Mouse (Mus musculus): ENCODE results near the gene Pebp1. TPM values are rescaled to one million over a fixed set of nuclear protein-coding genes. Genes with fewer than 3 reads are reported as not detected.

Pebp1 gene
- polyA plus RNA-seq, 1 experiment from 2014 or later: 289 TPM

- DNase-seq (ENCODE audit: low spot score): no peak
- H3K27ac ChIP-seq (ENCODE audit: low read length): no peak overlapping the region
Measured at GRCm38 (mm10) chr5:117291312-117291711, 3.9 kb upstream of the Pebp1 start.

GRCm38 (mm10) chr5:117290081-117290480 lies 2.7 kb upstream of the Pebp1 start:
- Histone ChIP-seq H3K36me3 (ENCODE audit: insufficient read depth, low read length) (no peaks in the 10 kb centered on the region), H3K4me3 (ENCODE audit: low read depth, low read length) (no peak overlapping the region), H3K9ac (replicated peaks; ENCODE audit: low read depth) (no peak overlapping the region), H3K9me3 (ENCODE audit: low read length) (no peaks in the 10 kb centered on the region), H3K4me1 (ENCODE audit: insufficient read depth, low read depth, low read length) (peaks cover 4% of the 10 kb centered on the region; the same call in 1 of the 2 replicates), H3K4me2 (replicated peaks; ENCODE audit: low read depth, low read length) (no peak overlapping the region), H3K27ac (ENCODE audit: low read length) (no peak overlapping the region), H3K27me3 (replicated peaks; ENCODE audit: insufficient read depth, low read length) (no peaks in the 10 kb centered on the region)
- ATAC-seq (no peak), DNase-seq (ENCODE audit: low spot score) (no peak)
- TF ChIP-seq EP300 (IDR thresholded peaks at IDR 0.05): no peak
- TF ChIP-seq CTCF (IDR thresholded peaks at IDR 0.05): peak; percentile 38
- 89% methylated on average over 2 of the region's 2 CpGs for WGBS

More at GRCm38 (mm10) chr5:117291312-117291711, 3.9 kb upstream of the Pebp1 start:
- no peaks in the 10 kb centered on the region for H3K27me3 ChIP-seq (replicated peaks; ENCODE audit: insufficient read depth, low read length)
- ATAC-seq: no peak
- WGBS: 77% methylated on average over 3 of the region's 3 CpGs
- TF ChIP-seq CTCF (IDR thresholded peaks at IDR 0.05) (no peak), EP300 (IDR thresholded peaks at IDR 0.05) (no peak)
- no peak overlapping the region for H3K9ac ChIP-seq (replicated peaks; ENCODE audit: low read depth)
- no peaks in the 10 kb centered on the region for H3K36me3 ChIP-seq (ENCODE audit: insufficient read depth, low read length)
- H3K4me3 ChIP-seq (ENCODE audit: low read depth, low read length): no peak overlapping the region
- no peak overlapping the region for H3K4me2 ChIP-seq (replicated peaks; ENCODE audit: low read depth, low read length)
- H3K9me3 ChIP-seq (ENCODE audit: low read length): no peaks in the 10 kb centered on the region
- H3K4me1 ChIP-seq (ENCODE audit: insufficient read depth, low read depth, low read length): peaks cover 4% of the 10 kb centered on the region; the same call in 1 of the 2 replicates

DNA sequence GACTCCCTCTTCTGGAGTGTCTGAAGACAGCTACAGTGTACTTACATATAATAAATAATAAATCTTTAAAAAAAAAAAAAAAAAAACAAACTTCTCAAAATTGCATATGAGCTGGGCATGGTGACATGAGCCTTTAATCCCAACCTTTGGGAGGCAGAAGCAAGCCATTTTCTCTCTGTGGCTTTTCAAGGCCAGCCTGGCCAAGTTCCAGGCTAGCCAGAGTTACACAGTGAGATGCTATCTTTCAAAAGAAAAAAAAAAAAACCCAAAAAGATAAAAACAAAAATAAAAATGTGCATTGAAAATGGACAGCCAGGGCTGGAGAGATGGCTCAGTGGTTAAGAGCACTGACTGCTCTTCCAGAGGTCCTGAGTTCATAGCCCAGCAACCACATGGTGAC lies 2.2 kb upstream of the Pebp1 start:
- Histone ChIP-seq H3K9ac (replicated peaks; ENCODE audit: low read depth) (no peak overlapping the region), H3K4me3 (ENCODE audit: low read depth, low read length) (no peak overlapping the region), H3K27ac (ENCODE audit: low read length) (no peak overlapping the region), H3K27me3 (replicated peaks; ENCODE audit: insufficient read depth, low read length) (no peaks in the 10 kb centered on the region), H3K9me3 (ENCODE audit: low read length) (no peaks in the 10 kb centered on the region), H3K4me2 (replicated peaks; ENCODE audit: low read depth, low read length) (no peak overlapping the region), H3K36me3 (ENCODE audit: insufficient read depth, low read length) (no peaks in the 10 kb centered on the region), H3K4me1 (ENCODE audit: insufficient read depth, low read depth, low read length) (peaks cover 4% of the 10 kb centered on the region; the same call in 1 of the 2 replicates)
- DNase-seq (ENCODE audit: low spot score) (no peak), ATAC-seq (no peak)
- TF ChIP-seq CTCF (IDR thresholded peaks at IDR 0.05): no peak
- TF ChIP-seq EP300 (IDR thresholded peaks at IDR 0.05): no peak

DNA sequence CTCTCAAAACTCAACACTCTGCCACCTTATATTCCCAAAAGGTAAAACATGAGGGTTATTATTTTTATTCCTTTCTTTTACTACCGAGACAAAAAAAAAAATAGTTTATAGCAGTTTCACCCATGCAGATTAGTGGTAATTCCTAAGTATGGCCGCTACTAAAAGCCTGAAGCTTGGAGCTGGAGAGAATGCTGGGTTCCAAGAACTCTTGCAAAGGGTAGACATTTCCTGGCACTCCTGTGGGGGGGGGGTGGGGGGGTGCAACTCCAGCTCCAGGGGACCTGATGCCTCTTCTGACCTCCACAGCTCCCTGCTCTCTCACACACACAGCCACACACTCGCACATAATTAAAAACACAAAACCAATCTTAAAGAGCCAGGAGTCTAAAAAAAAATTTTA lies 1.1 kb downstream of the Pebp1 start:
- Histone ChIP-seq H3K27ac (ENCODE audit: low read length) (0 out of 2 replicates have a peak overlapping the region, but pooled peaks have one; percentile 54), H3K4me2 (replicated peaks; ENCODE audit: low read depth, low read length) (peak overlapping the region; percentile 89), H3K27me3 (replicated peaks; ENCODE audit: insufficient read depth, low read length) (no peaks in the 10 kb centered on the region), H3K9ac (replicated peaks; ENCODE audit: low read depth) (no peak overlapping the region; the same call in 1 of the 2 replicates), H3K4me3 (ENCODE audit: low read depth, low read length) (peak overlapping the region; percentile 61), H3K4me1 (ENCODE audit: insufficient read depth, low read depth, low read length) (peaks cover 4% of the 10 kb centered on the region; the same call in 1 of the 2 replicates), H3K36me3 (ENCODE audit: insufficient read depth, low read length) (no peaks in the 10 kb centered on the region), H3K9me3 (ENCODE audit: low read length) (no peaks in the 10 kb centered on the region)
- no peak for TF ChIP-seq CTCF (IDR thresholded peaks at IDR 0.05)
- no peak for TF ChIP-seq EP300 (IDR thresholded peaks at IDR 0.05)
- DNase-seq (ENCODE audit: low spot score) (no peak), ATAC-seq (no peak)
- whole genome bisulfite sequencing: 27% methylated on average over 3 of the region's 3 CpGs

DNA sequence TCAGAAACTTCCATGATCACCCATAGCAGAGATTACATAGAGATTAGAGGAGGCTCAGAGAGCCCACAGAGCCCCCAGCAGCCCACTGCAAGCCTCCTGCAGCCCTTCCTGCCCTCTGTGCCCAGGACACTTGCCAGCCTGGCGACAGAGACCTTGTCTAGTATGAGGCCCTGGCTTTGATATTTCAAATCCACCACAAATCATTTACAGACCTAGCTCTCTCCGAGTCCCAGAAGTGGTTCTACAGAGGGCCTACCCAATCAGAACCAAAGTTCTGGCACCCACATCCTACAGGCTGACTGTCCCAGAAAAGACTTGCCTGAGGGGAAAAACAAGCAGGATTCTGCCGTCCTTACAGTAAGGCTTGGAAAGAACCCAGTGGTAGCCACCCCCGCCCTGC lies 2.2 kb downstream of the Pebp1 start:
- Histone ChIP-seq H3K4me2 (replicated peaks; ENCODE audit: low read depth, low read length) (no peak overlapping the region), H3K4me3 (ENCODE audit: low read depth, low read length) (no peak overlapping the region), H3K4me1 (ENCODE audit: insufficient read depth, low read depth, low read length) (peaks cover 4% of the 10 kb centered on the region; the same call in 1 of the 2 replicates), H3K27me3 (replicated peaks; ENCODE audit: insufficient read depth, low read length) (no peaks in the 10 kb centered on the region), H3K36me3 (ENCODE audit: insufficient read depth, low read length) (no peaks in the 10 kb centered on the region), H3K27ac (ENCODE audit: low read length) (no peak overlapping the region), H3K9ac (replicated peaks; ENCODE audit: low read depth) (no peak overlapping the region), H3K9me3 (ENCODE audit: low read length) (no peaks in the 10 kb centered on the region)
- 65% methylated on average over 4 of the region's 4 CpGs for WGBS
- DNase-seq (ENCODE audit: low spot score): no peak
- TF ChIP-seq EP300 (IDR thresholded peaks at IDR 0.05) (no peak), CTCF (IDR thresholded peaks at IDR 0.05) (no peak)
- ATAC-seq: no peak

- no peak overlapping the region for H3K4me3 ChIP-seq (ENCODE audit: low read depth, low read length)
- ATAC-seq (no peak), DNase-seq (ENCODE audit: low spot score) (no peak)
- H3K9ac ChIP-seq (replicated peaks; ENCODE audit: low read depth): no peak overlapping the region
- no peak overlapping the region for H3K4me2 ChIP-seq (replicated peaks; ENCODE audit: low read depth, low read length)
- no peak for TF ChIP-seq CTCF (IDR thresholded peaks at IDR 0.05)
- no peak for TF ChIP-seq EP300 (IDR thresholded peaks at IDR 0.05)
- H3K9me3 ChIP-seq (ENCODE audit: low read length): no peaks in the 10 kb centered on the region
- 35% methylated on average over 7 of the region's 7 CpGs for WGBS
- H3K27ac ChIP-seq (ENCODE audit: low read length): no peak overlapping the region
- peaks cover 4% of the 10 kb centered on the region; the same call in 1 of the 2 replicates for H3K4me1 ChIP-seq (ENCODE audit: insufficient read depth, low read depth, low read length)
- H3K36me3 ChIP-seq (ENCODE audit: insufficient read depth, low read length): no peaks in the 10 kb centered on the region
- no peaks in the 10 kb centered on the region for H3K27me3 ChIP-seq (replicated peaks; ENCODE audit: insufficient read depth, low read length)
Measured at GRCm38 (mm10) chr5:117284682-117285081, 2.7 kb downstream of the Pebp1 start.

GRCm38 (mm10) chr5:117284029-117284428 lies 3.4 kb downstream of the Pebp1 start:
- Histone ChIP-seq H3K4me1 (ENCODE audit: insufficient read depth, low read depth, low read length) (peaks cover 6% of the 10 kb centered on the region; the same call in 1 of the 2 replicates), H3K9me3 (ENCODE audit: low read length) (no peaks in the 10 kb centered on the region), H3K9ac (replicated peaks; ENCODE audit: low read depth) (no peak overlapping the region), H3K36me3 (ENCODE audit: insufficient read depth, low read length) (no peaks in the 10 kb centered on the region), H3K27me3 (replicated peaks; ENCODE audit: insufficient read depth, low read length) (no peaks in the 10 kb centered on the region), H3K27ac (ENCODE audit: low read length) (no peak overlapping the region), H3K4me3 (ENCODE audit: low read depth, low read length) (no peak overlapping the region), H3K4me2 (replicated peaks; ENCODE audit: low read depth, low read length) (no peak overlapping the region)
- no peak for ATAC-seq
- no peak for DNase-seq (ENCODE audit: low spot score)
- TF ChIP-seq CTCF (IDR thresholded peaks at IDR 0.05): no peak
- no peak for TF ChIP-seq EP300 (IDR thresholded peaks at IDR 0.05)
- 69% methylated on average over 9 of the region's 9 CpGs for WGBS

Data from lung, postnatal 0 days (tissue).